Mouse (Mus musculus): ENCODE measurements around the gene Inhbc. TPM values are rescaled to one million over a fixed set of nuclear protein-coding genes. Genes with fewer than 3 reads are reported as not detected.
A peak's percentile ranks its signal among the peaks of the same experiment; 100 is the strongest.
"Not testable (repeated sequence)": the region's sequence is repeated elsewhere in the genome, so short reads cannot be mapped to it uniquely, and the experiment has no call there.

The Inhbc gene
- polyA plus RNA-seq, 1 experiment = not detected

DNA sequence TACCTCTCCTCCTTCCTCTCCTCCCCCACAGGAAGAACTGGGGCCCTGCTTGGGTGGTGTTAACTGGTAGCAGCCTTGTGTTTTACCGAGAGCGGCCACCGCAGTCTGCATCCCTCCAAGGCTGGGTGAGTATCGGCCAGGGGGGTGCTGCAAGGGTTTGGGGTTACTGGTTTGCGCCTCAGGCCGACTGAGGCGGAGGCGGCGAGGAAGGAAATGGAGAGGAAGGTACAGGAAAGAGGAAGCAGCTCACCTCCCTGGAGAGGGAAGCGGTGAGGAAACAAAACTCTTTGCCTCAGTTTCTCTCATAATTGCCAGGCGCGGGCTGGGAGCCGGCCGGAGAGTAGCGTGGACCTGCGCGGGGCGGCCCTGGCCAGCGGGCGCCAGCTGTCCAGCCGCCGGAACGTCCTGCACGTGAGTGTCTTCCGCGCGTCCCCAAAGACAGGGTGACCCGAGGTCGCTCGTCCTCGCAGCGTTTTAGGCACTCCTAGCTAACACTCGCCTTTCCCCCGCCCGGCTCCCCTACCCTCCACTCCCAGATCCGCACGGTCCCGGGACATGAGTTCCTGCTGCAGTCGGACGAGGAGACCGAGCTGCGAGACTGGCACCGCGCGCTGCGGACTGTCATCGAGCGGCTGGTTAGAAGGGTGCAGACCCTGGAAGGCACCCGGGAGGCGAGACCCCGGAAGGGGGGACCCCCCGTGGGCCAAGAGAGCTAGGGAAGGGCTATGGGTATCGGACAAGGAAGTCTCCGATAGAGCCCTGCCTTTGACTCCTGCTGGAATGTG, 44.0 kb downstream of the Inhbc start:
- DNase-seq (ENCODE audit: low spot score) = no peak

DNA sequence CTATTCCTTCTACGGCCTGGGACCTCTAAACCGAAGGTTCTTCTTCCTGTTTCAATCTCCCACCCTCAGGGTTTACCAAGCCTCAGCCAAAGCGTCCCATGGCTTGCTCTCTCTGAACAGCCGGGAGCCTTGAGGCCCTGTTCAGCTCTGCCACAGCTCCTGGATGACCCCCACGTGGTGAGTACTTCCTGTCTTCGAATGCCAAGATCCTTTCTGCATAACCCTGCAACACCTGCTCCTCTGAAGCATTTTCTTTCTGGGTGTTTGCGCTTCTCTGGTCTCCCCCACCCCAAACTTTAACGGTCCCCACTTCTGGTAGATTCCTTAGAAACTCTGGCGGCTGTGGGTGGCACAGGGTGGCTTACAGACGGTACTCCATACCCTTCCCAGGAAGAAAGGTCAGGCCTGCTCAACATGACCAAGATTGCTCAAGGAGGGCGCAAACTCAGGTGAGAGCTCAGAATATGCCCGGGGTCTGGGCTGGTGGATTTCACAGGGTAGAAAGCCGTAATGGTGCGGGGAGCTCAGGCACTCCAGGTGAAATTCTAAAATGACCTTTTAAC, 44.7 kb downstream of the Inhbc start:
- no peak for DNase-seq (ENCODE audit: low spot score)

DNA sequence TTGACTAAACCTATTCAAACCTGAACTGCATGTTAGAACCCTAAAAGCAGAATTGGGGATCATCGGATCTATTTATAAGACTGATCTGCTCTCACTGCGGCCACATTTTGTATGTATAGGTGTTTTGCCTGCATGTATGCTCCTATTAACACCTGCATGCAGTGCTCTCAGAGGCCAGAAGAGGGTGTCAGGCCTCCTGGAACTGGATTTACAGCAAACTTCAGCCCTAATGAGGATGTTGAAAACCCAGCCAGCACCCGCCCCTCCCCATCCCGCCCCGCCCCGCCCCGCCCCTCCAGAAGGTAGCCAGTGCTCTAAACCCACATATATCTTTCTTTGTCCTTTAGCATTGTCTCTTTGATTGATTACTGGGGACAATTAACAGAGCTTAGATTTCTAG, 45.7 kb downstream of the Inhbc start:
- no peak for DNase-seq (ENCODE audit: low spot score)

DNA sequence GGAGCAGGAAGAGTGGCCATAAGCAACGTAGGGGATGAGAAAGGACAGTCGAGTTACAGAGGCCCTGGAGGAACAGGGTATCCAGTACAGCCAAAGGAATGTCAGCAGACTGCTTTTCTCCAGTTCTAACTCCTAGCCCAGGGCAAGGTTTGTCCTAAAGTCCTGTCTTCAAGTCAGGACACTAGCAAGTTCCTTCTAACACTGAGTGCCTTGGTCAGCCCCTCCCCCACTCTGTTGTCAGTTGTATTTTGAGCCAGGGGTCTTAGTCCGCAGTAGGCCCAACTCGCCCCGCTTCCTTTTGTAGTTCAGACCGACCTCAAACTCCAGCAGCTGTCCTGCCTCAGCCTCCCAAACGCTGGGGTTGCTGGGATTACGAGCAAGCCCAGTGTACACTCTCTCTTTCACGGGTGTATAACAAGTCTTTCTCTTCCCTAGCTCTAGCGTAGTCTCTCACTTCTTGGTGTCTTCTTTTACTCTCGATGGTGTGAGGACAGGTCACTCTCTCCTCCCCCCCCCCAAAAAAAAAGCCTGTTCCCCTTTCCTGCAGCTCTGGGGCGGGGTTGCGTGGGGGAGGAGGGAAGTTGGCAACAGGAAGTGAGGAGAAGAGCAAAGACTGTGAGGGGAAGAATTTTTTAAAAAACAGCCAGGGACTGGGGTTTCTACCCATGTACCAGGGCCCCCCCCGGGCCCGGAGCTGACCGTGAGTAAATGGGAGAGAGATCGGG, 46.9 kb downstream of the Inhbc start:
- DNase-seq (ENCODE audit: low spot score) = no peak

DNA sequence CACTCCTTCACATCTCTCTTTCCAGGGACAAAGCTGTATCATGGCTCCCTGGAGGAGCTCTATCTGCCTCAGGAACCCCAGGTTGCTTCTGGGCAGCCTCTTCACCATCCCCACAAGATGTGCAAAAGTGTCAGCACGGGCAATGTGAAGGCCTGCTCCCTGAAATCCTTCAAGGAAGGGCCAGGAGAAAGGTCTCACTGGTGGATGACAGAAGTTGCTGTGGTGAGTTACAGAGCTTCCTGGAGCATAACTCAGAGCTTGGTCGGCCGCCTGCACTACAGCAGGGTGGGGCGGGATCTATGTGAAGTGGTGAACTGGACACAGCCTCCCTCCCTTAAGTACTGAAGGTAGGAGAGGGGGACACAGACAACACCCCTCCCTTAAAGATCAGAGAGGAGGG, 47.6 kb downstream of the Inhbc start:
- DNase-seq (ENCODE audit: low spot score) = no peak

DNA sequence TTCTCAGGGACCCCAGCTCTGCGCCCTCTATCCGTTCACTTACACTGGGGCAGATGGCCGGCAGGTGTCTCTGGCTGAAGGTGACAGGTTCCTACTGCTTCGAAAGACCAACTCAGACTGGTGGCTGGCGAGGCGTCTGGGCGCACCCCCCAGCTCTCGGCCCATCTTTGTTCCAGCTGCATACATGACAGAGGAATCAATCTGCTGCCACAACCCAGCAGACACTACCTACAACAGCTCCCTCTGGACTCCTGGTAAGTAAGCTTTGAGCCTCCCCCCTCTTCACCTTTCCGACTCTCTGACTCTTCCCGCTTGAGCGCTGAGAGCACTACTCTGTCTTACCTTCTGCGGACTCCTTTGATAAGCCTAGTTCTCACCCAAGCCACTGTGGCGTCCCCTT, 48.1 kb downstream of the Inhbc start:
- DNase-seq (ENCODE audit: low spot score) = no peak

DNA sequence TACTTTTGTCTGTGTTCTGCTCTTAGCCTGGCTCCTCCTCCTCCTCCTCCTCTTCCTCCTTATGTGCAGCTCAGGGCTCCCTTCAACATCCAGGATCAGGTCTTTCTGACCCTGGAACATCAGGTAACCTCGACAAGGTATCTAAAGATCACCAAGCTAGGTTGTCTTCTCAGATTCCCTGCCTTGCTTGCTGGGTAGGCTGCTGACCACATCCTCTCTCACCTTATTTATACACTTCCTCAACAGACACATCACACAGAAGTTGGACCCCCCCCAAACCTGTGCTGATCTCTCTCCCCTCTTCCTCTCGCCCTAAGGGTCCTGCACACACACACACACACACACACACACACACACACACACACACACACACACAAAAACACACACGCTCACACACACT, 48.6 kb downstream of the Inhbc start, which contains the start of gene Arhgap9:
TSS of gene Arhgap9 (plus strand) at position 344 of the 400 bp plus-strand sequence.
- no peak for DNase-seq (ENCODE audit: low spot score)

DNA sequence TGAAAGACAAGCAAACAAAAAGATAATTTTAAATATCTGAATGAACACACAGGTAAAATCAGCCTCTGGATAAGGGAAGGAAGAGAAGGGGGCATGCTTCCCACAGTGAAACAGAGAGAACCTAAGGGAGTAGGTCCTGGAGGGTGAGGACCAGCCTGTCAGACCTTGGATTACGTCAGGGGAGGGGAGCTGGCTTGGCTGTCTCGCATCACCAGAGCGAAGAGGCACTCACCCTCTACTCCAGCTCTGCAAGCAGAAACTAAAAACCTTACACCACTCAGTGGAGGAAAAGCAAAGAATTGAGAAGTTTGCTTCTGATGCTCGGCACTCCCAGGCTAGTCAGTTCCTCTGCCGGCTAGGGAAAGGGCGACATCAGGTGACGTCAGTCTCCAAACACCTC, 50.3 kb downstream of the Inhbc start:
- no peak for DNase-seq (ENCODE audit: low spot score)

DNA sequence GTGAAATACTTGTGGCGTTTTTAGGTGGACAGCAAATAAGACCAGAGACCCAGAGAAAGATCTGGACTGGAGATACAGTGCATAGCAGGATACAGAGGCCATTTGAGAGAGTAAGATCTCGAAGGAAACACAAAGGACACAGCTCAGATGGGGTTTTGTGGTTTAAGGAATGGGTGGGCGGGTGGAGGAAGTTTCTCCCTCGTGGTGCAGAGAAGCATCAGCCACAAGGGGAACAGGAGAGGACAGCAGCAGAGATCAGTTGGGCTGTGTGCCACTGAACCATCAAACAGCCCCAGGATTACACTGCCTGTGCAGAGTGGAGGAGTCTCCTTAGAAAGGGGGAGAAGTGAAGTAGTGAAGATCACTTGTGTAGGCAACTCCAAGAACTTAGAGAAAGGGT, 52.2 kb downstream of the Inhbc start:
- DNase-seq (ENCODE audit: low spot score) = no peak

DNA sequence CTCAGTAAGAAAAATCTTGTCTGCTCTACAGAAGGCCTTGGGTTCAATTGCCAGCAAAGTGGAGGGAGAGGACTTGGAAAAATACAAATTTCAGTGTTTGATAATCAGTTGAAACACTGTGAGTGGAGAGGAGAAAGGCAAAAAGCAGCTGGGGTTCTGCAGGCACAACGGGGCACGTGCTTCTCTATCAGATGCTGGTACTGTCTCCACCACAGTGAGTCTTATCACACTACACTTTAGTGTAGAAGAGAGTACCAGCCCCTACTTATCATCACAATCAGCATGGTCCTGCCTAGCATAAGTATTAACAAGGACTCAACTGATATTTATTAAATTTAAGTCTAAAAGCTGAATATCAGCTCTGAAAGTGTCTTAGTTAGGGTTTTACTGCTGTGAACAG, 53.0 kb downstream of the Inhbc start:
- no peak for DNase-seq (ENCODE audit: low spot score)

DNA sequence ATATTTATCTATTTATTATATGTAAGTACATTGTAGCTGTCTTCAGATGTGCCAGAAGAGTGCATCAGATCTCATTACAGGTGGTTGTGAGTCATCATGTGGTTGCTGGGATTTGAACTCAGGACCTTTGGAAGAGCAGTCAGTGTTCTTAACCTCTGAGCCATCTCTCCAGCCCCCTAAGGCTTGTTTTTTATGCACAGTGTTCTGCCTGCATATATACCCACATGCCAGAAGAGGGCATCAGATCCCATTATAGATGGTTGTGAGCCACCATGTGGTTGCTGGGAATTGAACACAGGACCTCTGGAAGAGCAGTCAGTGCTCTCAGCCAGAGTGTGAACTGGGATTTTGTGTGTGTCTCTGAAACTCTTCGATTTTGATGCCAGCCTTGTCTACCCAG, 55.3 kb downstream of the Inhbc start:
- DNase-seq (ENCODE audit: low spot score) = not testable (repeated sequence)

DNA sequence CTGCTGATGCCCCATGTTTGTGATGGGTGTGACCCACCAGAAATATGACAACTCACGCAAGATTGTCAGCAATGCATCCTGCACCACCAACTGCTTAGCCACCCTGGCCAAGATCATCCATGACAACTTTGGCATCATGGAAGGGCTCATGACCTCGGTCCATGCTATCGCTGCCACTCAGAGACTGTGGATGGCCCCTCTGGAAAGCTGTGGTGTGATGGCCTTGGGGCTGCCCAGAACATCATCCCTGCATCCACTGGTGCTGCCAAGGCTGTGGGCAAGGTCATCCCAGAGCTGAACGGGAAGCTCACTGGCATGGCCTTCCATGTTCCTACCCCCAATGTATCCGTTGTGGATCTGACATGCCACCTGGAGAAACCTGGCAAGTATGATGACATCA, 56.7 kb downstream of the Inhbc start:
- DNase-seq (ENCODE audit: low spot score) = not testable (repeated sequence)

DNA sequence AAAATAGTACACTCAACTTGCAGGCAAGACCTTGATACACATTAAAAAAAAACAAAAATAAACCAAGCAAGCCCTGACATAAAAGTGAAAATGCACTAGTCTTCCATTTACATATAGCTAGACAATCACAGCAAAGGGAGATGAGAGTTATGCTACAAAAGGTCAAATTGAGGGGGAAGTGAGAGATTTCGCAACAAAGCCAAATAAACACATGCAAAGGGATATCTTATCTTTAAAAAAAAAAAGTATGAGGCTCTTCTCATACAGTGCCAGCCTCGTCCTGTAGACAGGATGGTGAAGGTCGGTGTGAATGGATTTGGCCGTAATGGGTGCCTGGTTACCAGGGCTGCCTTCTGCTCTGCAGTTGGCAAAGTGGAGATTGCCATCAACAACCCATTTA, 57.4 kb downstream of the Inhbc start:
- DNase-seq (ENCODE audit: low spot score) = no peak

DNA sequence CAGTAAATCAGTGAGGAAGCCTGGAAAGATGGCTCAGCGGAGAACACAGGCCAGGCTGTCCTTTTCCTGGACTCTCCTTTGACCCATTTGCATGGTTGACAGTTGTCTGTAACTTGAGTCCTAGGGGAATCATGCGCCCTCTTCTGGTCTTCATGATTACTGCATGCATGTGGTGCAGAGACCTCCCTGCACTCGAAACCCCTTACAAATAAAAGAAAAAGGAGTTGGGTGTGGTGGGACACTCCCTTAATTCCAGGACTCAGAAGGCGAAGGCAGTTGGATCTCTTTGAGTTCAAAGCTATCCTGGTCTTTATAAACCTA, 57.9 kb downstream of the Inhbc start:
- DNase-seq (ENCODE audit: low spot score) = no peak

DNA sequence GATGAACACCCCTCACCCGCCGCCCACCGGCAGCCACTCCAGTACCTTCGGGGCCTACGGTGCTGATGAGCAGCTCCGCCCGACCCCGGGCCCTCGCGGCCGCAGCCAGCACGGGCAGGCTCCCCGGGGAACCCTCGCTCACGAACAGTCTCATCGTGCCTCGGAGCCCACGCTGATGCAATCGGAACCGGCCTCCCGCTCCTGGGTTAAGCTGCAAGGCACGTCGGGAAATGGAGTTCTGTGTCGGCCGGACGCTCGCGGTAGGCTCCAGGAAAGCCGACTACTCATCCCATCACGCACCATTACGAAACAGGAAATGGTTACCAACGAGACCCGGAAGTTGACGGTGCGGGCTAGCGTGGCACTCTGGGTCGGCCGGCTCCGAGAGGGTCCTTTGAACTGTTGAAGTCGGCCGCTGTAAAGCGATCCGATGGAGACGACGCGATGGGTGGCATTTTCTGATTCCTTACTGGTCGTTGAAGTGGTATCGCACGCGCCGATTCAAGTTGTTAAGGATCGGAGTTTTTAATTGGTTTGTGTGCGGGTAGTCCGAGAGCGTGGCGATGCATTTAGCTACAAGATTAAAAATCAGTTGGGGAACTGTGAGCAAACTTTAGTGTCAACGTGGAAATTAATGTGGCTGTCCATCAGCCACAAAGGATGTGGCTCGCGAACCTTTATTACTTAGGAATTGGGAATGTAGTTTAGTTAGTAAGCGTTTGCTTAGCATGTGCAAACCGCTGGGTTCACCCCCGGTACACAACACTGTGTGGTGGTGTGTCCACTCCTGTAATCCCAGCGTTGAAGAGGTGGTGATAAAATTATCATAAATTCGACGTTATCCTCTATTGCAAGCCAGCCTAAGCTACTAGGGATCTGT, 58.5 kb downstream of the Inhbc start, which contains the start of gene Mars:
TSS of gene Mars (minus strand) at position 311 of the 880 bp plus-strand sequence.
- peak; percentile 77 for DNase-seq (ENCODE audit: low spot score)

DNA sequence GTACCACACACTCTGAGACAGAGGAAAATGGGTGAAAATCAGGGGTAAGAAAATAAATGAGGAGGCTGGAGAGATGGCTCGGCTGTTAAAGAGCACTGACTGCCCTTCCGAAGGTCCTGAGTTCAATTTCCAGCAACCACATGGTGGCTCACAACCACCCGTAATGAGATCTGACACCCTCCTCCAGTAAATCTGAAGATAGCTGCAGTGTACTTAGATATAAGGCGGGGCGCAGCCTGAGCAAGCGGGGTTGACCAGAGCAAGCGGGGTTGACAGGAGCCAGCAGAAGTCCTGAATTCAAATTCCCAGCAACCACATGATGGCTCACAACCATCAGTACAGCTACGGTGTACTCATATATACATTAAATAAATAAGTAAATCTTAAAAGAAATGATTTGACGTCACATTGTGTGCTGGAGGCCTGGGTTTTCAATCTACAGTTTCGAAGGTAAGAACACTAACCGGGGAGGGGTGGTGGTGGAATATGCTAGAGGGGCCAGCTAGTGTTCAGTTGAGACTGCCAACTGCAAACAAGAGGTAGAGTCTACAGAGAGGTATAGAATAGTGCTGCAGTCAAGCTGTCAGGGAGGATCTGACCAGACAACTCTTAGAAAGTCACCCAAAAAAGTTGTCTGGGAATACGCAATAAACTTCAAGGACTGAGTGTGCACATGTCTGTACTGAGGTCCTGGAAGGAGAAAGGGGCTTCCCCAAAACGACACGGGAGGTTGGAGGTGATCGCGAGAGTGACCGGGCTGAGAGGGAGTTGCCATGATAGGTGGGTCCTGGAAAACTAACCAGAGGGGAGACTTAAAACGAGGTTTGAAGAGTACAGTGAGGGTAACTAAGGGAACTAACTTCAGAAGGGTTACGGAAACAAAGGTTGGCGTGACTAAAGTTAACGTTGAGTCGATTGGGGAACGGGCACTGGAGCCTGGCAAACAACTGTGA, 59.4 kb downstream of the Inhbc start:
- no peak for DNase-seq (ENCODE audit: low spot score)

DNA sequence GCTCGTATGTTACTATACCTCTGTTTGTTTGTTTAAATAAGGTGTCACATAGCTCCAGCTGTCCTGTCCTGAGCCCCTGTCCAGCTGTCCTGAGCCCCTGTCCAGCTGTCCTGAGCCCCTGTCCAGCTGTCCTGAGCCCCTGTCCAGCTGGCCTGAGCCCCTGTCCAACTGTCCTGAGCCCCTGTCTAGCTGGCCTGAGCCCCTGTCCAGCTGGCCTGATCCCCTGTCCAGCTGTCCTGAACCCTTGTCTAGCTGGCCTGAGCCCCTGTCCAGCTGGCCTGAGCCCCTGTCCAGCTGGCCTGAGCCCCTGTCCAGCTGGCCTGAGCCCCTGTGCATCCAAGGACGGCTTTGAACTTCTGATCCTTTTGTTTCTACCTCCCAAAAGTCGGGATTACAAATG, 61.1 kb downstream of the Inhbc start:
- DNase-seq (ENCODE audit: low spot score) = not testable (repeated sequence)

Measured in urinary bladder, adult 2 months (tissue).